18 mouse cellular contexts compared by ENCODE assay signal in the genomic region with DNA sequence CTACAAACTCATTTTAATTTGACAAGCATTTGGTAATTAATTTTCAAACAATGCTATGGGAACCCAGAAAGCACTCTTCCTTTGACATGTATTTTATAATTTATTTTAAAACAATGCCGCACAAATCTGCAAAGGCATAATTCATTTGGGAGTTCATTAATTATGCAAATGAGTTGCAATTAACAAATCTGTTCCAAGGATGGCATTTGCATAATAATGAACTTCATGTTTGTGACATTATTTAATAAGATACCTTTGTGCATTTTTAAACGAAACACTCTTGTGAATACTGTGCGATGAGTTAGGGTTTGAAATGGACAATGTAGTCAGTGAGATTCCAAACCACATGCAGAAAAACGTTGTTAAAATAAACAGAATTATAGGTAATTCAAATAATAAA.
A peak's percentile ranks its signal among the peaks of the same experiment; 100 is the strongest.
DNase-seq lines count a peak whose midpoint lies in the region; ATAC-seq lines count a peak whose summit lies in the region.
"Had no signal": no experiment of that assay in that cellular context is flagged by ENCODE, and none has a peak within 500 bp of the region (broad histone marks: within the 10 kb centered on the region; RNA-seq: fewer than 3 reads in every experiment).

No protein-coding gene starts in this region.

- H3K9ac ChIP-seq in hindbrain, embryonic 14.5 days, result no peak overlapping the region
- no peak overlapping the region for H3K9ac ChIP-seq in hindbrain, embryonic 12.5 days
- H3K9ac ChIP-seq: embryonic facial prominence, embryonic 12.5 days; forebrain, embryonic 13.5 days; forebrain, embryonic 15.5 days; forebrain, postnatal 0 days had no signal

- H3K9me3 ChIP-seq in hindbrain, embryonic 14.5 days (ENCODE audit: control insufficient read depth, low read length), result no peaks in the 10 kb centered on the region
- H3K9me3 ChIP-seq in hindbrain, embryonic 12.5 days (replicated peaks), result no peaks in the 10 kb centered on the region
- H3K9me3 ChIP-seq: embryonic facial prominence, embryonic 10.5 days; embryonic facial prominence, embryonic 12.5 days; forebrain, embryonic 13.5 days; forebrain, embryonic 15.5 days had no signal

- 58% methylated on average over 4 of the region's 4 CpGs for WGBS in hindbrain, embryonic 14.5 days
- WGBS in hindbrain, embryonic 12.5 days, result 75% methylated on average over 4 of the region's 4 CpGs

- H3K4me2 ChIP-seq in hindbrain, embryonic 14.5 days (replicated peaks), result no peak overlapping the region
- no peak overlapping the region for H3K4me2 ChIP-seq in hindbrain, embryonic 12.5 days (replicated peaks)
- H3K4me2 ChIP-seq: embryonic facial prominence, embryonic 12.5 days; forebrain, embryonic 13.5 days; forebrain, embryonic 15.5 days had no signal

- no peaks in the 10 kb centered on the region for H3K27me3 ChIP-seq in hindbrain, embryonic 14.5 days (ENCODE audit: control insufficient read depth, insufficient read depth, low read length)
- no peaks in the 10 kb centered on the region for H3K27me3 ChIP-seq in hindbrain, embryonic 12.5 days
- H3K27me3 ChIP-seq: embryonic facial prominence, embryonic 12.5 days; forebrain, embryonic 13.5 days; forebrain, embryonic 15.5 days had no signal

- no peak overlapping the region for H3K4me3 ChIP-seq in hindbrain, embryonic 14.5 days (replicated peaks; ENCODE audit: low read length)
- H3K4me3 ChIP-seq in hindbrain, embryonic 12.5 days, result no peak overlapping the region
- H3K4me3 ChIP-seq: embryonic facial prominence, embryonic 10.5 days; embryonic facial prominence, embryonic 12.5 days; forebrain, embryonic 13.5 days; forebrain, embryonic 15.5 days had no signal

- ATAC-seq in hindbrain, embryonic 14.5 days (ENCODE audit: low FRiP score), result no peak
- ATAC-seq in hindbrain, embryonic 12.5 days (ENCODE audit: low FRiP score), result no peak
- ATAC-seq: forebrain, embryonic 13.5 days; forebrain, embryonic 15.5 days; forebrain, postnatal 0 days had no signal

- no peaks in the 10 kb centered on the region for H3K4me1 ChIP-seq in hindbrain, embryonic 14.5 days (replicated peaks; ENCODE audit: control insufficient read depth, insufficient read depth, low read length)
- no peaks in the 10 kb centered on the region for H3K4me1 ChIP-seq in hindbrain, embryonic 12.5 days
- H3K4me1 ChIP-seq: embryonic facial prominence, embryonic 10.5 days; embryonic facial prominence, embryonic 12.5 days; forebrain, embryonic 15.5 days had no signal

- DNase-seq in hindbrain, embryonic 14.5 days (ENCODE audit: low spot score), result peak; percentile 56
- peak; percentile 53 for DNase-seq in retina, postnatal 1 day
- DNase-seq in retina, embryonic 14.5 days (ENCODE audit: low spot score), result no peak
- no peak for DNase-seq in spleen, adult 18-20 months
- DNase-seq: adrenal gland, adult 2 months; adrenal gland, postnatal 10 days; adrenal gland, postnatal 25 days; cerebellum, adult 11-12 months; cerebellum, adult 2 months; cerebellum, adult 9-10 months; cerebellum, postnatal 10 days; cerebellum, postnatal 25 days; forebrain, postnatal 0 days had no signal

- no peaks in the 10 kb centered on the region for H3K36me3 ChIP-seq in hindbrain, embryonic 14.5 days (replicated peaks; ENCODE audit: control insufficient read depth, insufficient read depth)
- H3K36me3 ChIP-seq in hindbrain, embryonic 12.5 days, result no peaks in the 10 kb centered on the region
- H3K36me3 ChIP-seq: embryonic facial prominence, embryonic 10.5 days; embryonic facial prominence, embryonic 12.5 days; forebrain, embryonic 15.5 days had no signal

- no peak overlapping the region for H3K27ac ChIP-seq in hindbrain, embryonic 14.5 days
- no peak overlapping the region for H3K27ac ChIP-seq in hindbrain, embryonic 12.5 days
- H3K27ac ChIP-seq: embryonic facial prominence, embryonic 10.5 days; embryonic facial prominence, embryonic 12.5 days; forebrain, embryonic 13.5 days; forebrain, embryonic 15.5 days had no signal

Comparison
In these comparisons a context has a peak if more than half of its experiments do, and no peak if none do; other contexts are left out.
1. DNase-seq: peak in hindbrain, embryonic 14.5 days (single experiment) and retina, postnatal 1 day (single experiment); none in retina, embryonic 14.5 days (single experiment) and spleen, adult 18-20 months (0 of 2).